ENCODE assay signal across 9 mouse cellular contexts in the genomic region with DNA sequence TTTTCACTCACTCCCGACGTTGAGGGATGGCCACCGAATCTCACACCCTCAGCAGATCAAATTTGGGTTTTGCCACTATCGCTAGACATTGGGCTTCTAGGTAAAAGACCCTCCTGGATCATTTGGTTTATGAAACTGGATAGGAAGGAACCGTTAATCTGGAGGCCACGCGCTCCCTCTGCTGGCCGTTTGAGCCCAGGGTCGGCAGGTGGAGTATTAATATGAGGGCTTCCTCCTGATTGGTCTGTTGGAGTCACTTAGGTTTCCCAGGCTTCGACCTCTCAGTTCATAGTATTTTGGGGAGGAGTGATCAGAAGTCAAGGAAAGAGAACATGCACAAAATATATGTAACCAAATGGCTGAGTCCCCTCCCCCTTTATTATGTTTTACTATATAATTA. TPM values are rescaled to one million over a fixed set of nuclear protein-coding genes. Genes with fewer than 3 reads are reported as not detected.
DNase-seq lines count a peak whose midpoint lies in the region; ATAC-seq and TF ChIP-seq lines count a peak whose summit lies in the region.
"Had no signal": no experiment of that assay in that cellular context is flagged by ENCODE, and none has a peak within 500 bp of the region (broad histone marks: within the 10 kb centered on the region; RNA-seq: fewer than 3 reads in every experiment).

No protein-coding gene starts in this region.

- H3K27me3 ChIP-seq in heart, embryonic 12.5 days (replicated peaks) = no peaks in the 10 kb centered on the region
- H3K27me3 ChIP-seq in midbrain, embryonic 10.5 days (ENCODE audit: low read depth, poor library complexity, severe bottlenecking) = no peaks in the 10 kb centered on the region
- H3K27me3 ChIP-seq: hindbrain, embryonic 15.5 days had no signal

- H3K36me3 ChIP-seq in heart, embryonic 12.5 days = no peaks in the 10 kb centered on the region
- H3K36me3 ChIP-seq in midbrain, embryonic 10.5 days = no peaks in the 10 kb centered on the region
- H3K36me3 ChIP-seq: hindbrain, embryonic 15.5 days had no signal

- no peak overlapping the region for H3K27ac ChIP-seq in heart, embryonic 12.5 days (ENCODE audit: poor library complexity, severe bottlenecking)
- no peak overlapping the region for H3K27ac ChIP-seq in embryonic fibroblast, embryonic 13.5 days (ENCODE audit: insufficient read depth, low read length)
- H3K27ac ChIP-seq in midbrain, embryonic 10.5 days (replicated peaks) = no peak overlapping the region
- H3K27ac ChIP-seq: hindbrain, embryonic 15.5 days had no signal

- no peak overlapping the region for H3K4me3 ChIP-seq in heart, embryonic 12.5 days
- no peak overlapping the region for H3K4me3 ChIP-seq in embryonic fibroblast, embryonic 13.5 days (ENCODE audit: insufficient read depth, low read length)
- no peak overlapping the region for H3K4me3 ChIP-seq in midbrain, embryonic 10.5 days
- H3K4me3 ChIP-seq: hindbrain, embryonic 15.5 days had no signal

- no peak for ATAC-seq in heart, embryonic 12.5 days (ENCODE audit: insufficient number of reproducible peaks, low FRiP score)
- ATAC-seq in erythroid progenitor cell, adult 5-6 weeks (replicated peaks; ENCODE audit: low FRiP score, poor library complexity, severe bottlenecking) = no peak

- H3K4me2 ChIP-seq in heart, embryonic 12.5 days = no peak overlapping the region
- H3K4me2 ChIP-seq: hindbrain, embryonic 15.5 days had no signal

- WGBS in heart, embryonic 12.5 days = 40% methylated on average over 10 of the region's 10 CpGs
- WGBS in midbrain, embryonic 10.5 days = 49% methylated on average over 10 of the region's 10 CpGs

- no peak for TF ChIP-seq POLR2A in embryonic fibroblast, embryonic 13.5 days (IDR thresholded peaks at IDR 0.05; ENCODE audit: low read depth, low read length)

- H3K9me3 ChIP-seq in heart, embryonic 12.5 days (replicated peaks) = no peaks in the 10 kb centered on the region
- H3K9me3 ChIP-seq in midbrain, embryonic 10.5 days (replicated peaks) = no peaks in the 10 kb centered on the region
- H3K9me3 ChIP-seq: hindbrain, embryonic 15.5 days had no signal

- peak; percentile 61 for TF ChIP-seq CTCF in embryonic fibroblast, embryonic 13.5 days (IDR thresholded peaks at IDR 0.05; ENCODE audit: borderline replicate concordance, insufficient read depth, low read length)

- peak; percentile 16 for DNase-seq in heart, adult 8-10 months (ENCODE audit: low spot score)
- DNase-seq in B cell, adult 2 months = peak; percentile 37
- peak; percentile 51 to 65 for DNase-seq in adrenal gland, postnatal 36 days
- DNase-seq in kidney, postnatal 4 days = peak; percentile 70 to 73
- DNase-seq in midbrain, embryonic 10.5 days (ENCODE audit: low spot score) = peak; percentile 41

- no peak overlapping the region for H3K9ac ChIP-seq in heart, embryonic 12.5 days
- H3K9ac ChIP-seq: hindbrain, embryonic 15.5 days had no signal

- H3K4me1 ChIP-seq in heart, embryonic 12.5 days (replicated peaks) = no peaks in the 10 kb centered on the region
- no peaks in the 10 kb centered on the region for H3K4me1 ChIP-seq in embryonic fibroblast, embryonic 13.5 days (ENCODE audit: control insufficient read depth, insufficient read depth, low read length)
- H3K4me1 ChIP-seq in midbrain, embryonic 10.5 days = no peaks in the 10 kb centered on the region
- H3K4me1 ChIP-seq: hindbrain, embryonic 15.5 days had no signal

RNA-seq across cellular contexts. Expression of a gene that starts 2.5 kb away (rescaled TPM):
- 1 to 10 TPM; 1.1 to 1.9 (median 1.6) TPM for total RNA-seq in heart, adult 8-10 months (2022)
- 8.9 and 9.7 TPM in 2 replicates for polyA plus RNA-seq in heart, embryonic 12.5 days (2016; fragmentation: Nextera tagmentation; extraction: Ambion mirVana)
- 1 to 10 TPM; 5.4 to 6.2 TPM for total RNA-seq in adrenal gland, postnatal 36 days (2021)
- polyA plus RNA-seq in embryonic fibroblast, embryonic 13.5 days (2011; ENCODE audit: insufficient read length, low read depth, missing spikeins) = 10.9 and 12.7 TPM in 2 replicates
- polyA plus RNA-seq in midbrain, embryonic 10.5 days (2016; fragmentation: Nextera tagmentation; extraction: Ambion mirVana) = 20.3 and 28.2 TPM in 2 replicates
- not detected in 2 replicates for total RNA-seq in erythroid progenitor cell, adult 5-6 weeks (2015; ENCODE audit: low replicate concordance)
- 0.98 and 2.2 TPM in 2 replicates for total RNA-seq in erythroid progenitor cell, adult 5-6 weeks (2017; ENCODE audit: low replicate concordance)

RNA-seq across cellular contexts. Expression of a gene that starts 34.0 kb away (rescaled TPM):
- total RNA-seq in heart, adult 8-10 months (2022) = 10 to 100 TPM; 18.9 to 23.0 (median 21.1) TPM
- polyA plus RNA-seq in heart, embryonic 12.5 days (2016; fragmentation: Nextera tagmentation; extraction: Ambion mirVana) = 16.7 and 16.9 TPM in 2 replicates
- 10 to 100 TPM; 30.8 to 36.9 TPM for total RNA-seq in adrenal gland, postnatal 36 days (2021)
- polyA plus RNA-seq in embryonic fibroblast, embryonic 13.5 days (2011; ENCODE audit: insufficient read length, low read depth, missing spikeins) = 10.4 and 13.9 TPM in 2 replicates
- polyA plus RNA-seq in midbrain, embryonic 10.5 days (2016; fragmentation: Nextera tagmentation; extraction: Ambion mirVana) = 12.1 and 12.4 TPM in 2 replicates
- total RNA-seq in erythroid progenitor cell, adult 5-6 weeks (2015; ENCODE audit: low replicate concordance) = 6.5 and 9.6 TPM in 2 replicates
- 3.0 and 3.2 TPM in 2 replicates for total RNA-seq in erythroid progenitor cell, adult 5-6 weeks (2017; ENCODE audit: low replicate concordance)

Comparison
In these comparisons a context has a peak if more than half of its experiments do, and no peak if none do; other contexts are left out.
1. DNase-seq: peak in every context shown above with its lines; median percentile 72 in kidney, postnatal 4 days; 58 in adrenal gland, postnatal 36 days; 41 in midbrain, embryonic 10.5 days; 37 in B cell, adult 2 months; 16 in heart, adult 8-10 months.